Mouse (Mus musculus): ENCODE measurements around the gene Mindy2.

DNA sequence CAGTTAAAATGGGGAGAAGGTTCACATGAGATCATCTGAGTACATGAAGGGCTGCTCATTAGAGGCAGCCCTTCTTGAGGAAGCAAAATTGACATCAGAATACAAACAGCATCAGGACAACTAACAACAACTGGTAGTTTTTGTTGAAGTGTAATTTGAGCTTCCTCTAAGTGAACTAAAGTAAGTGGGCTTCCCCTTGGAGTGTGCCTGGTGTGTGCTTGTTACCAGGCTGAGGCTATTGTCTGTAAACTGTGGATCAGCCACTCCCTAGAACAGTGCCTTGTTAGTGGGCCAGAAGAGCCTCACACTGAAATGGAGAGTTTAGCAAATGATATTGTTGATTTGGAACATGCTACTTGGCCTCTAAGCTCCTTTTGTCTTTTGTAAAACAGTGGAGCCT, 101.5 kb downstream of the Mindy2 start:
- TF ChIP-seq POLR2A (IDR thresholded peaks at IDR 0.05; ENCODE audit: insufficient read depth, low read length) (no peak), CTCF (IDR thresholded peaks at IDR 0.05; ENCODE audit: low read depth, low read length) (no peak)
